Mouse (Mus musculus) heart, postnatal 0 days (tissue): ENCODE results near the gene Srd5a2. TPM values are rescaled to one million over a fixed set of nuclear protein-coding genes. Genes with fewer than 3 reads are reported as not detected.
"Not testable (repeated sequence)": the region's sequence is repeated elsewhere in the genome, so short reads cannot be mapped to it uniquely, and the experiment has no call there.

ENCODE experiments used
- ATAC-seq: fragments of 200-750 bp; cut with Nextera tagmentation; 2 replicates; pipeline ENCODE4 v1.8.0; 2017; ENCODE audit warnings: low read depth, moderate number of reproducible peaks, moderate library complexity; ENCODE audit not compliant: insufficient read depth
- DNase-seq: peaks from one replicate; pipeline ENCODE4 v3.0.0-alpha.2; 2016; ENCODE audit warnings: low spot score
- H3K27ac ChIP-seq: fragments of 300-500 bp; sonication (generic); 2 replicates; pipeline ENCODE4 v1.5.1; 2014; ENCODE audit warnings: low read depth, mild to moderate bottlenecking
- H3K27me3 ChIP-seq: fragments of 300-500 bp; sonication (generic); 2 replicates; pipeline ENCODE4 v1.6.1; 2014; ENCODE audit warnings: low read length, mixed read lengths; ENCODE audit not compliant: control insufficient read depth, insufficient read depth
- H3K36me3 ChIP-seq: fragments of 300-500 bp; sonication (generic); replicated peaks from 2 replicates; pipeline ENCODE4 v1.6.1; 2014; ENCODE audit warnings: low read length, mixed read lengths; ENCODE audit not compliant: control insufficient read depth, insufficient read depth
- H3K4me1 ChIP-seq: fragments of 300-500 bp; sonication (generic); 2 replicates; pipeline ENCODE4 v1.6.1; 2014; ENCODE audit warnings: antibody characterized with exemption; ENCODE audit not compliant: control insufficient read depth, insufficient read depth
- H3K4me2 ChIP-seq: fragments of 300-500 bp; sonication (generic); 2 replicates; pipeline ENCODE4 v1.6.1; 2014; ENCODE audit warnings: low read depth, mild to moderate bottlenecking, low read length, moderate library complexity
- H3K4me3 ChIP-seq: fragments of 300-500 bp; sonication (generic); 2 replicates; pipeline ENCODE4 v1.5.1; 2014; ENCODE audit warnings: low read depth, low read length
- H3K9ac ChIP-seq: fragments of 300-500 bp; sonication (generic); replicated peaks from 2 replicates; pipeline ENCODE4 v1.6.1; 2014; ENCODE audit warnings: low read depth, low read length, mixed read lengths
- H3K9me3 ChIP-seq: fragments of 300-500 bp; sonication (generic); replicated peaks from 2 replicates; pipeline ENCODE4 v1.6.1; 2016; ENCODE audit warnings: low read length; ENCODE audit not compliant: control insufficient read depth
- CTCF ChIP-seq: IDR thresholded peaks from 2 replicates; pipeline ENCODE4 v1.5.1; 2016; ENCODE audit warnings: antibody characterized with exemption, control low read depth, low read depth
- EP300 ChIP-seq: IDR thresholded peaks from 2 replicates; pipeline ENCODE4 v1.6.1; 2016; ENCODE audit warnings: antibody characterized with exemption, low read depth
- WGBS: fragments of 180-500 bp; shearing (Covaris S2); extraction: QIAGEN DNeasy Blood & Tissue Kit; methylation state at CpG from one replicate; pipeline ENCODE4 v1.1.7; 2014; 5-methylcytosine and 5-hydroxymethylcytosine counted together
- polyA plus RNA-seq: library from polyadenylated mRNA; unstranded; fragments of >200 nt; fragmentation: Nextera tagmentation; extraction: Ambion mirVana; gene quantifications from 2 replicates; pipeline ENCODE4 v1.2.1, GENCODE M21; 2015
- total RNA-seq: library from RNA; depleted of rRNA; stranded (reverse); fragments of >200 nt; gene quantifications from 2 replicates; pipeline ENCODE4 v1.2.3, GENCODE M21; 2014; ENCODE audit warnings: low replicate concordance

Gene Srd5a2
- total and polyA plus RNA-seq, 2 experiments from 2014 or later = not detected

- Histone ChIP-seq H3K9me3 (no peaks in the 10 kb centered on the region), H3K27ac (no peak overlapping the region), H3K9ac (no peak overlapping the region), H3K27me3 (no peaks in the 10 kb centered on the region), H3K36me3 (no peaks in the 10 kb centered on the region), H3K4me2 (no peak overlapping the region), H3K4me1 (no peaks in the 10 kb centered on the region), H3K4me3 (no peak overlapping the region)
- ATAC-seq = no peak
- TF ChIP-seq EP300 = no peak
- TF ChIP-seq CTCF = no peak
- WGBS = 79% methylated on average over 13 of the region's 13 CpGs
- no peak for DNase-seq
Measured at GRCm38 (mm10) chr17:74078776-74079495, 31.2 kb upstream of the Srd5a2 start.

DNA sequence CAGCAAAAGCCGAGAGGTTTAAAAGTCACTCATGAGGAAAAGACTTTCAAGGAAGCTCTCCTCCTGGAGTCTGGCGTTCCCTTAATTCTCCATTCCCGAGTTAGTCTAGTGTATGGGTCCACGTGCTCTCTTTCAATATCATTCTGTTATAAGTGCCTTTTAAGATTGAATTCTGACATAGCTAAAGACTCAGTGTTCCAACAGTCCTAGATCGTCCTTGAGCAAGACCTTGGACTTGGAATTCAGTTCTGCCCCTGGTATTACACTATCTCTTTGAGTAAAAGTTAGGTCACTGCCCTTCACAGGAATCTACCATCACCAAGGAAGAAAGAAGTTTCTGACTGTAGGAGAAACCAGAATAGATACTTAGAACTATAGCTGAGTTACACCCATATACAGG is 25.4 kb upstream of the Srd5a2 start:
- H3K36me3 ChIP-seq, H3K9ac ChIP-seq, DNase-seq, H3K4me1 ChIP-seq, ATAC-seq, H3K9me3 ChIP-seq, H3K4me3 ChIP-seq, H3K4me2 ChIP-seq, H3K27me3 ChIP-seq, H3K27ac ChIP-seq: not testable (repeated sequence)
- WGBS = 76% methylated on average over 5 of the region's 5 CpGs

DNA sequence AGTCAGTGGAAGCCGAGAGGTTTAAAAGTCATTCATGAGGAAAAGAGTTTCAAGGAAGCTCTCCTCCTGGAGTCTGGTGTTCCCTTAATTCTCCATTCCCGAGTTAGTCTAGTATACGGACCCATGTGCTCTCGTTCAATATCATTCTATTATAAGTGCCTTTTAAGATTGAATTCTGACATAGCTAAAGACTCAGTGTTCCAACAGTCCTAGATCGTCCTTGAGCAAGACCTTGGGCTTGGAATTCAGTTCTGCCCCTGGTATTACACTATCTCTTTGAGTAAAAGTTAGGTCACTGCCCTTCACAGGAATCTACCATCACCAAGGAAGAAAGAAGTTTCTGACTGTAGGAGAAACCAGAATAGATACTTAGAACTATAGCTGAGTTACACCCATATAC is 15.0 kb upstream of the Srd5a2 start:
- H3K4me1 ChIP-seq, ATAC-seq, H3K36me3 ChIP-seq, H3K9me3 ChIP-seq, H3K4me2 ChIP-seq, H3K27me3 ChIP-seq, H3K27ac ChIP-seq, DNase-seq, H3K4me3 ChIP-seq, H3K9ac ChIP-seq: not testable (repeated sequence)
- WGBS = 79% methylated on average over 5 of the region's 5 CpGs

GRCm38 (mm10) chr17:74048229-74048816 is 607 bp upstream of the Srd5a2 start:
- peak overlapping the region; percentile 12; the same call in 1 of the 2 replicates for H3K4me3 ChIP-seq

DNA sequence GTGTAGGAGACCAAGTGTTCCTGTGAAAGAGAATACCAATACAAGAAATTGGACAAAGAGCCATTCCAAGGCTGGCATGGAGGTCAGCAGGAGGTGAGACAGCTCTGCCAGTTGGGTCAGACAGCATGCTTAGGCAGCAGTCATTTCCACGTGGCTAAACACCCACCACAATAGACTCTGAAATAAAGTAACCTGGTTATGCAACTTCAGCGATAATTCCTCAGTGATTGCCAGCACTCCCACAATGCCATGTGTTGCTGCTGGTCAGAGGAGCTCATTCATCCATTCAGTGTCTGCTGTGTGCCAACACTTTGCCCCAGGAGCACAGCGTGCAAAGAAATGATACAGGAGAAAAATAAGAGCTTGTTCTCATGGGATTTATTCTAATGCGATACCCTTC is 4.0 kb downstream of the Srd5a2 start:
- WGBS = 60% methylated on average over 4 of the region's 4 CpGs
- H3K4me2 ChIP-seq = no peak overlapping the region
- TF ChIP-seq CTCF = no peak
- no peak for TF ChIP-seq EP300
- ATAC-seq (no peak), DNase-seq (no peak)
- H3K9ac ChIP-seq = no peak overlapping the region
- H3K9me3 ChIP-seq = no peaks in the 10 kb centered on the region
- H3K36me3 ChIP-seq = no peaks in the 10 kb centered on the region
- H3K4me3 ChIP-seq = no peak overlapping the region
- no peak overlapping the region for H3K27ac ChIP-seq
- H3K27me3 ChIP-seq = peaks cover 41% of the 10 kb centered on the region
- H3K4me1 ChIP-seq = no peaks in the 10 kb centered on the region

More at GRCm38 (mm10) chr17:74048229-74048816, 607 bp upstream of the Srd5a2 start:
- peaks cover 57% of the 10 kb centered on the region for H3K27me3 ChIP-seq
- no peaks in the 10 kb centered on the region for H3K9me3 ChIP-seq
- TF ChIP-seq CTCF (no peak), EP300 (no peak)
- no peaks in the 10 kb centered on the region for H3K36me3 ChIP-seq
- no peak overlapping the region for H3K27ac ChIP-seq
- peak overlapping the region; percentile 50; the same call in 1 of the 2 replicates for H3K4me2 ChIP-seq
- H3K9ac ChIP-seq = no peak overlapping the region
- no peak for ATAC-seq
- H3K4me1 ChIP-seq = no peaks in the 10 kb centered on the region
- no peak for DNase-seq
- 5% methylated on average over 19 of the region's 19 CpGs for WGBS
